Mouse (Mus musculus): Measurements from ENCODE around the gene Uckl1. TPM values are rescaled to one million over a fixed set of nuclear protein-coding genes. Genes with fewer than 3 reads are reported as not detected.

The Uckl1 gene
- polyA plus RNA-seq, 1 experiment = 37.5 TPM

GRCm38 (mm10) chr2:181596221-181596960 lies 11.7 kb upstream of the Uckl1 start:
- Histone ChIP-seq H3K9ac (ENCODE audit: low read depth, poor library complexity, severe bottlenecking) (no peak overlapping the region), H3K4me1 (ENCODE audit: control insufficient read depth, insufficient read depth, low read length) (no peaks in the 10 kb centered on the region), H3K9me3 (replicated peaks; ENCODE audit: control insufficient read depth, insufficient read depth, low read length, poor library complexity, severe bottlenecking) (no peaks in the 10 kb centered on the region), H3K27me3 (ENCODE audit: control insufficient read depth, insufficient read depth, low read length, poor library complexity, severe bottlenecking) (no peaks in the 10 kb centered on the region), H3K4me3 (ENCODE audit: low read depth, low read length) (no peak overlapping the region), H3K27ac (ENCODE audit: insufficient read depth, low read length) (no peak overlapping the region), H3K36me3 (ENCODE audit: control insufficient read depth, insufficient read depth, low read length, poor library complexity, severe bottlenecking) (no peaks in the 10 kb centered on the region)
- no peak for TF ChIP-seq POLR2A (IDR thresholded peaks at IDR 0.05; ENCODE audit: insufficient read depth, low read length)
- no peak for TF ChIP-seq CTCF (IDR thresholded peaks at IDR 0.05; ENCODE audit: low read depth, low read length)
- no peak for TF ChIP-seq EP300 (IDR thresholded peaks at IDR 0.05; ENCODE audit: insufficient read depth, low read depth, low read length)

GRCm38 (mm10) chr2:181594946-181595696 lies 10.4 kb upstream of the Uckl1 start:
- Histone ChIP-seq H3K9ac (ENCODE audit: low read depth, poor library complexity, severe bottlenecking) (no peak overlapping the region), H3K36me3 (ENCODE audit: control insufficient read depth, insufficient read depth, low read length, poor library complexity, severe bottlenecking) (0 out of 2 replicates have a peak, but pooled peaks cover 2% of the 10 kb centered on the region), H3K4me3 (ENCODE audit: low read depth, low read length) (no peak overlapping the region), H3K27ac (ENCODE audit: insufficient read depth, low read length) (no peak overlapping the region), H3K9me3 (replicated peaks; ENCODE audit: control insufficient read depth, insufficient read depth, low read length, poor library complexity, severe bottlenecking) (no peaks in the 10 kb centered on the region), H3K4me1 (ENCODE audit: control insufficient read depth, insufficient read depth, low read length) (no peaks in the 10 kb centered on the region), H3K27me3 (ENCODE audit: control insufficient read depth, insufficient read depth, low read length, poor library complexity, severe bottlenecking) (no peaks in the 10 kb centered on the region)
- TF ChIP-seq EP300 (IDR thresholded peaks at IDR 0.05; ENCODE audit: insufficient read depth, low read depth, low read length) (no peak), CTCF (IDR thresholded peaks at IDR 0.05; ENCODE audit: low read depth, low read length) (peak; percentile 53), POLR2A (IDR thresholded peaks at IDR 0.05; ENCODE audit: insufficient read depth, low read length) (no peak)

- Histone ChIP-seq H3K4me3 (ENCODE audit: low read depth, low read length) (no peak overlapping the region), H3K27ac (ENCODE audit: insufficient read depth, low read length) (no peak overlapping the region), H3K27me3 (ENCODE audit: control insufficient read depth, insufficient read depth, low read length, poor library complexity, severe bottlenecking) (no peaks in the 10 kb centered on the region), H3K9me3 (replicated peaks; ENCODE audit: control insufficient read depth, insufficient read depth, low read length, poor library complexity, severe bottlenecking) (no peaks in the 10 kb centered on the region), H3K4me1 (ENCODE audit: control insufficient read depth, insufficient read depth, low read length) (no peaks in the 10 kb centered on the region), H3K36me3 (ENCODE audit: control insufficient read depth, insufficient read depth, low read length, poor library complexity, severe bottlenecking) (0 out of 2 replicates have a peak, but pooled peaks cover 2% of the 10 kb centered on the region), H3K9ac (ENCODE audit: low read depth, poor library complexity, severe bottlenecking) (no peak overlapping the region)
- TF ChIP-seq POLR2A (IDR thresholded peaks at IDR 0.05; ENCODE audit: insufficient read depth, low read length) = no peak
- TF ChIP-seq EP300 (IDR thresholded peaks at IDR 0.05; ENCODE audit: insufficient read depth, low read depth, low read length) = no peak
- TF ChIP-seq CTCF (IDR thresholded peaks at IDR 0.05; ENCODE audit: low read depth, low read length) = no peak
Measured at GRCm38 (mm10) chr2:181593937-181594336, 9.2 kb upstream of the Uckl1 start.

GRCm38 (mm10) chr2:181593042-181593421 lies 8.3 kb upstream of the Uckl1 start:
- TF ChIP-seq POLR2A (IDR thresholded peaks at IDR 0.05; ENCODE audit: insufficient read depth, low read length) (no peak), EP300 (IDR thresholded peaks at IDR 0.05; ENCODE audit: insufficient read depth, low read depth, low read length) (no peak), CTCF (IDR thresholded peaks at IDR 0.05; ENCODE audit: low read depth, low read length) (no peak)
- Histone ChIP-seq H3K9me3 (replicated peaks; ENCODE audit: control insufficient read depth, insufficient read depth, low read length, poor library complexity, severe bottlenecking) (no peaks in the 10 kb centered on the region), H3K4me1 (ENCODE audit: control insufficient read depth, insufficient read depth, low read length) (no peaks in the 10 kb centered on the region), H3K4me3 (ENCODE audit: low read depth, low read length) (peak overlapping the region; percentile 89), H3K36me3 (ENCODE audit: control insufficient read depth, insufficient read depth, low read length, poor library complexity, severe bottlenecking) (0 out of 2 replicates have a peak, but pooled peaks cover 2% of the 10 kb centered on the region), H3K27ac (ENCODE audit: insufficient read depth, low read length) (no peak overlapping the region), H3K27me3 (ENCODE audit: control insufficient read depth, insufficient read depth, low read length, poor library complexity, severe bottlenecking) (no peaks in the 10 kb centered on the region), H3K9ac (ENCODE audit: low read depth, poor library complexity, severe bottlenecking) (peak overlapping the region; percentile 98)

GRCm38 (mm10) chr2:181592231-181593041 lies 7.7 kb upstream of the Uckl1 start, which contains the start of gene Zfp512b:
TSS of gene Zfp512b (minus strand) at chr2:181592803.
- H3K4me1 ChIP-seq (ENCODE audit: control insufficient read depth, insufficient read depth, low read length) = no peaks in the 10 kb centered on the region
- peak within 1 kb of the TSS; percentile 98 for H3K9ac ChIP-seq (ENCODE audit: low read depth, poor library complexity, severe bottlenecking)
- H3K9me3 ChIP-seq (replicated peaks; ENCODE audit: control insufficient read depth, insufficient read depth, low read length, poor library complexity, severe bottlenecking) = no peaks in the 10 kb centered on the region
- H3K27me3 ChIP-seq (ENCODE audit: control insufficient read depth, insufficient read depth, low read length, poor library complexity, severe bottlenecking) = no peaks in the 10 kb centered on the region
- no peak within 1 kb of the TSS for H3K27ac ChIP-seq (ENCODE audit: insufficient read depth, low read length)
- 0 out of 2 replicates have a peak, but pooled peaks cover 2% of the 10 kb centered on the region for H3K36me3 ChIP-seq (ENCODE audit: control insufficient read depth, insufficient read depth, low read length, poor library complexity, severe bottlenecking)
- TF ChIP-seq CTCF (IDR thresholded peaks at IDR 0.05; ENCODE audit: low read depth, low read length) (no peak), EP300 (IDR thresholded peaks at IDR 0.05; ENCODE audit: insufficient read depth, low read depth, low read length) (no peak), POLR2A (IDR thresholded peaks at IDR 0.05; ENCODE audit: insufficient read depth, low read length) (peak; percentile 60)
- H3K4me3 ChIP-seq (ENCODE audit: low read depth, low read length) = peak within 1 kb of the TSS; percentile 89
